Mouse (Mus musculus) right cerebral cortex, adult 2 months (tissue): Measurements from ENCODE around the gene Gal3st2.
A peak's percentile ranks its signal among the peaks of the same experiment; 100 is the strongest.
"Not testable (repeated sequence)": the region's sequence is repeated elsewhere in the genome, so short reads cannot be mapped to it uniquely, and the experiment has no call there.

Experiments used
- DNase-seq, 2 experiments: peaks; one replicate each; pipeline ENCODE4 v3.0.0; 2021 to 2022; ENCODE audit warnings: low spot score in 2 of 2

The Gal3st2 gene

DNA sequence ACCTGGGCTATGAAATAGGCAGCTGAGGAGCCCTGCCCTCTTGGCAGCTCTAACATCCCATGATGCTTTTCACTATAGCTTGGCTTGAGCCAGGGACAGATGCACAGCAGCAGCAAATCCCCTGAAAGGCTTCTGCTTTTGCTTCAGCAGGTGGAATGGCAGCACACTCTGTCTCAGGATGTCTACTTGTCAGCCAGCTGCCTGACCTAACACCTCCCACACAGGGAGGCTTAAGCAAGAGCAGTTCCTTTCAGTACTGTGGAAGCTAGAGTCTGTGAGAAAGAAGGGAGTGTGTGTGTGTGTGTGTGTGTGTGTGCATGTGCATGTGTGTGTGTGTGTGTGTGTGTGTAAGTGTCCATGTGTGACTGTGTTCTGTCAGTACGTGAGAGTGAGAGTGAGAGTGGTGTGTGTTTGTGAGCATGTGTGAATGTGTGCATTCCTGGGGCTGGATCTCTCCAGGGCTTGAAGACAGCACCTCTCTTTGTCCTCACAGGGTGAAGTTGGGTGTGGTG is 10.5 kb downstream of the Gal3st2 start:
- DNase-seq = not testable (repeated sequence)

GRCm38 (mm10) chr1:93874405-93874804 is 13.3 kb downstream of the Gal3st2 start:
- DNase-seq = peak in 1 of 2 experiments; percentile 14

GRCm38 (mm10) chr1:93881778-93882177 is 20.7 kb downstream of the Gal3st2 start:
- DNase-seq = not testable (repeated sequence)

GRCm38 (mm10) chr1:93890936-93891335 is 29.8 kb downstream of the Gal3st2 start:
- DNase-seq = not testable (repeated sequence)

DNA sequence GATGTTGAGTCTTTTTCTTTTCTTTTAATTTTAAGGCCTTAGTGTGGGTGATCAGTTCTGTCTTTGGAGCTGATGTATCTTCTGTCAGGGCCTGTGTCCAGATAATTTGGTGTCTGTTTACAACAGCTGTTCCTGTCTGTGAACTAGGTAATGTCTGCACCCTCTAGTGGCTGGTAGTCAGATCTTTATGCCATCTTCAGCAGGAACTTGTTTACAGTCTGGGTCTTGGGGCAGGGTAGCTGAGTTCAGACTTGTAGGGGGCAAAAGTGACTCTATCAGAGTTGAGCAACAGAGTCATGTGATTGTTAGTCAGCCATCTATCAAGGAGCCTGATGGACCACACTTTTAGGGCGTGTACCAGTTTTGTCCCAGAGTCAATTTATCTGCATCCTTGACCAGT is 36.3 kb downstream of the Gal3st2 start:
- not testable (repeated sequence) for DNase-seq

GRCm38 (mm10) chr1:93901291-93901690 is 40.2 kb downstream of the Gal3st2 start:
- DNase-seq = not testable (repeated sequence)

GRCm38 (mm10) chr1:93906690-93907089 is 45.6 kb downstream of the Gal3st2 start:
- not testable (repeated sequence) for DNase-seq

DNA sequence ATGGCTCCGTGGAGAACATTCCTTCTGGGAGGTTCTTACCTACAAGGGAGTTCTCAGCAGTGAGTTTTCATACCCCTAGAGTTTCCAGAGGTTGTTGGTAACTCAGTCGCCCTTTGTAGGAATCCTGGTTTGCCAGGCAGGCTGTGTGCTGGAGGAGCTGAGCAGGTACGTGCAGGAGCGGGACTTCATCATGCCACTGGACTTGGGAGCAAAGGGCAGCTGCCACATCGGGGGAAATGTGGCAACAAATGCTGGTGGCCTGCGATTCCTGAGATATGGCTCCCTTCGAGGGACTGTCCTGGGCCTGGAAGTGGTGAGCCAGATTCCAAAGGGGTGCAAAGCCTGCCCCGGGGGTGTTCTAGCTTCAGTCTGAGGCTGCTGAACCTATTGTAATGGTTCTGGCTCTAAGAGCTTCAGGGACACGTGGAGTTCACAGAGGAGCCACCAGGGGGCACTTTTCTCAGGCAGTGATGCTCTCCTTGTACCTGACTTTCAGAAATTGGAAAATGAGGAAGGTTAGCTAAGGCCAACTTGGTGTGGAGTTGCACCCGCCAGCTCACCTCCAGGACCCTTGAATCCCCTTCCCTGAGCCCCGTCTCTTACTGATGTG is 48.0 kb downstream of the Gal3st2 start:
- DNase-seq = not testable (repeated sequence)

- not testable (repeated sequence) for DNase-seq
These were observed 50.8 kb downstream of the Gal3st2 start for GRCm38 (mm10) chr1:93911877-93912276.

DNA sequence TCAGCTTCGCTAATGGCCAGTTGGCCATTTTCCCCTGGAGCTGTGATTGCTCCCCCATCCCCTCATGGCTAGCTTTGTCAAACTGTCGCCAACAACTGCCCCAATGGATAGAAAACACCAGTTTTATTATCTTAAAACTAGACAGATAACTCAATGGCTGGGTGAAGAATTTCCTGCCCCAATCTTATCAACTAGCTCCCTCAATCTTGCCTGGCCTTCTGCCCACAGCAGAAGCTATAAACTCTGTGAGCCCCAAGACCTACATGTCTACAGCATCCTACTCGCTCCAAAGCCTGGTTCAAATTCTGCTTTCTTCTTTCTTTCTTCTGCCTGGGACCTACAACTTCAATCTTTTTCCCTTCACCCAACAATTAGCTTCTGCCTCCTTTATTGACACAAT is 56.1 kb downstream of the Gal3st2 start:
- DNase-seq = not testable (repeated sequence)

GRCm38 (mm10) chr1:93918011-93918410 is 56.9 kb downstream of the Gal3st2 start, which contains the start of gene Gal3st2b:
Gal3st2b (plus strand) TSS chr1:93918311.
- not testable (repeated sequence) for DNase-seq

GRCm38 (mm10) chr1:93918775-93919174 is 57.7 kb downstream of the Gal3st2 start:
- not testable (repeated sequence) for DNase-seq

GRCm38 (mm10) chr1:93919321-93919720 is 58.2 kb downstream of the Gal3st2 start:
- DNase-seq = not testable (repeated sequence)

GRCm38 (mm10) chr1:93922609-93923008 is 61.5 kb downstream of the Gal3st2 start:
- DNase-seq = not testable (repeated sequence)

DNA sequence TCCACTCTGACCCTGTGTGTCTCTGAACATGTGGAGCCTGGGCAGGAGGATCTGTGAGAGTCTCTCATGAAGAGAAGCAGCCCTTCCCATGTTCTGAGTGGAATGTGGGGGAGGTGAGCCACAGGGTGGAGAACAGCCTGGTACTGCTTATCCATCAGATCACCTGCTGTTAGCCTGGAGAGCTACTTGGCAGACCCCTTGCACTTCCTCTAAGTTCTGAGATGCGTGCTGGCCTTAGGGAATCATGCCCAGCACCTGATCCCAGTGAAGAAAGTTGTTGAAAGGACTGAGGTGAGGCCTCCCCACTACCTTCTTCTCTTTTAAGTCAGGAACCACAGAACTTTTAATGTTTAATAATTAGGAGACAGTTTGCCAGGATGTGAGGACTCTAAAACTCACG is 62.0 kb downstream of the Gal3st2 start:
- DNase-seq = not testable (repeated sequence)
